Mouse (Mus musculus): ENCODE measurements around the gene Mrto4. TPM values are rescaled to one million over a fixed set of nuclear protein-coding genes. Genes with fewer than 3 reads are reported as not detected.

The Mrto4 gene
- polyA plus RNA-seq, 2 experiments, result 66.7 to 106 TPM

- 85% methylated on average over 7 of the region's 7 CpGs for WGBS
- TF ChIP-seq POLR2A (IDR thresholded peaks at IDR 0.05; ENCODE audit: borderline replicate concordance, extremely low read depth, insufficient read depth, insufficient read length), result no peak
- Histone ChIP-seq H3K9me3 (ENCODE audit: control insufficient read depth, low read length) (no peaks in the 10 kb centered on the region), H3K36me3 (ENCODE audit: control insufficient read depth, insufficient read depth, low read length) (peaks cover 4% of the 10 kb centered on the region; the same call in 1 of the 2 replicates), H3K27me3 (ENCODE audit: control insufficient read depth, insufficient read depth, low read length) (no peaks in the 10 kb centered on the region), H3K27ac (replicated peaks; ENCODE audit: low read depth, low read length) (no peak overlapping the region), H3K4me1 (ENCODE audit: control insufficient read depth, insufficient read depth, low read length) (peaks cover 10% of the 10 kb centered on the region), H3K4me3 (replicated peaks; ENCODE audit: low read length) (no peak overlapping the region), H3K4me2 (replicated peaks; ENCODE audit: low read depth, low read length, severe bottlenecking) (no peak overlapping the region), H3K9ac (ENCODE audit: low read depth, low read length, severe bottlenecking) (peak overlapping the region; percentile 37)
- no peak for DNase-seq (ENCODE audit: low spot score)
- no peak for ATAC-seq (ENCODE audit: low FRiP score, low read depth)
These were observed 29.9 kb upstream of the Mrto4 start for GRCm38 (mm10) chr4:139382231-139382630.

DNA sequence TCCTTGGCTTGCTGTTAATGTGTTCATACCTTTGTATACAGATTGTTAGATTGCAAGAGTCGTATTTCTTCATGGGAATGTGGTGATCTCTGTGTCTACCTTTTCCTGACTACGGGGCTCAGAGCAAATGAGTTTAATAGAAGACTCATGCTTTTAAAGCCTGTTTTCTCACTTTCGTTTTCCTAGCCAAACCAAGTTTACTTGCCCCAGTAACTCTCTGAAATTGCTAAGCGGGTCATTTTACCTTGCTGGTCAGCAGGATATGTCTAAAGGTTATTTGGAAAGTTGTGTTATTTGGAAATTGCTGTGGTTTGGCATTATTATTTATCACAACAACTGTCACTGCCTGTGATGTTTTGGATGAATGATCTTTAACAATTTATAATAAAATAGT lies 29.1 kb upstream of the Mrto4 start:
- Histone ChIP-seq H3K9ac (ENCODE audit: low read depth, low read length, severe bottlenecking) (peak overlapping the region; percentile 86), H3K27me3 (ENCODE audit: control insufficient read depth, insufficient read depth, low read length) (no peaks in the 10 kb centered on the region), H3K27ac (replicated peaks; ENCODE audit: low read depth, low read length) (no peak overlapping the region), H3K9me3 (ENCODE audit: control insufficient read depth, low read length) (no peaks in the 10 kb centered on the region), H3K4me3 (replicated peaks; ENCODE audit: low read length) (peak overlapping the region; percentile 90), H3K4me1 (ENCODE audit: control insufficient read depth, insufficient read depth, low read length) (peaks cover 10% of the 10 kb centered on the region), H3K4me2 (replicated peaks; ENCODE audit: low read depth, low read length, severe bottlenecking) (peak overlapping the region; percentile 86), H3K36me3 (ENCODE audit: control insufficient read depth, insufficient read depth, low read length) (peaks cover 12% of the 10 kb centered on the region; the same call in 1 of the 2 replicates)
- DNase-seq (ENCODE audit: low spot score), result no peak
- no peak for ATAC-seq (ENCODE audit: low FRiP score, low read depth)
- TF ChIP-seq POLR2A (IDR thresholded peaks at IDR 0.05; ENCODE audit: borderline replicate concordance, extremely low read depth, insufficient read depth, insufficient read length), result no peak
- WGBS, result 46% methylated on average over 4 of the region's 4 CpGs

- Histone ChIP-seq H3K9me3 (ENCODE audit: control insufficient read depth, low read length) (no peaks in the 10 kb centered on the region), H3K4me1 (ENCODE audit: control insufficient read depth, insufficient read depth, low read length) (peaks cover 10% of the 10 kb centered on the region), H3K4me2 (replicated peaks; ENCODE audit: low read depth, low read length, severe bottlenecking) (peak overlapping the region; percentile 86), H3K27ac (replicated peaks; ENCODE audit: low read depth, low read length) (peak overlapping the region; percentile 81), H3K9ac (ENCODE audit: low read depth, low read length, severe bottlenecking) (peak overlapping the region; percentile 86), H3K4me3 (replicated peaks; ENCODE audit: low read length) (peak overlapping the region; percentile 90), H3K27me3 (ENCODE audit: control insufficient read depth, insufficient read depth, low read length) (no peaks in the 10 kb centered on the region), H3K36me3 (ENCODE audit: control insufficient read depth, insufficient read depth, low read length) (peaks cover 17% of the 10 kb centered on the region)
- TF ChIP-seq POLR2A (IDR thresholded peaks at IDR 0.05; ENCODE audit: borderline replicate concordance, extremely low read depth, insufficient read depth, insufficient read length), result 0 out of 2 replicates have a peak, but pooled peaks have one; percentile 5
- peak; percentile 34; the same call in 1 of the 2 replicates for ATAC-seq (ENCODE audit: low FRiP score, low read depth)
- WGBS, result 3% methylated on average over 29 of the region's 44 CpGs
- no peak for DNase-seq (ENCODE audit: low spot score)
These were observed 28.5 kb upstream of the Mrto4 start for GRCm38 (mm10) chr4:139380775-139381451.

GRCm38 (mm10) chr4:139380207-139380748 lies 27.9 kb upstream of the Mrto4 start:
- Histone ChIP-seq H3K4me2 (replicated peaks; ENCODE audit: low read depth, low read length, severe bottlenecking) (peak overlapping the region; percentile 86), H3K9ac (ENCODE audit: low read depth, low read length, severe bottlenecking) (peak overlapping the region; percentile 86), H3K27ac (replicated peaks; ENCODE audit: low read depth, low read length) (peak overlapping the region; percentile 86), H3K4me1 (ENCODE audit: control insufficient read depth, insufficient read depth, low read length) (peaks cover 10% of the 10 kb centered on the region), H3K36me3 (ENCODE audit: control insufficient read depth, insufficient read depth, low read length) (peaks cover 23% of the 10 kb centered on the region), H3K4me3 (replicated peaks; ENCODE audit: low read length) (peak overlapping the region; percentile 90), H3K9me3 (ENCODE audit: control insufficient read depth, low read length) (no peaks in the 10 kb centered on the region), H3K27me3 (ENCODE audit: control insufficient read depth, insufficient read depth, low read length) (no peaks in the 10 kb centered on the region)
- DNase-seq (ENCODE audit: low spot score) (peak; percentile 99), ATAC-seq (ENCODE audit: low FRiP score, low read depth) (peak; percentile 96)
- TF ChIP-seq POLR2A (IDR thresholded peaks at IDR 0.05; ENCODE audit: borderline replicate concordance, extremely low read depth, insufficient read depth, insufficient read length), result peak; percentile 59; the same call in 1 of the 2 replicates
- under 1% methylated on average over 39 of the region's 54 CpGs for WGBS

- ATAC-seq (ENCODE audit: low FRiP score, low read depth) (no peak), DNase-seq (ENCODE audit: low spot score) (no peak)
- Histone ChIP-seq H3K27me3 (ENCODE audit: control insufficient read depth, insufficient read depth, low read length) (no peaks in the 10 kb centered on the region), H3K36me3 (ENCODE audit: control insufficient read depth, insufficient read depth, low read length) (peaks cover 29% of the 10 kb centered on the region), H3K9ac (ENCODE audit: low read depth, low read length, severe bottlenecking) (peak overlapping the region; percentile 86), H3K4me3 (replicated peaks; ENCODE audit: low read length) (peak overlapping the region; percentile 90), H3K9me3 (ENCODE audit: control insufficient read depth, low read length) (no peaks in the 10 kb centered on the region), H3K4me2 (replicated peaks; ENCODE audit: low read depth, low read length, severe bottlenecking) (peak overlapping the region; percentile 84), H3K4me1 (ENCODE audit: control insufficient read depth, insufficient read depth, low read length) (peaks cover 10% of the 10 kb centered on the region), H3K27ac (replicated peaks; ENCODE audit: low read depth, low read length) (peak overlapping the region; percentile 86)
- TF ChIP-seq POLR2A (IDR thresholded peaks at IDR 0.05; ENCODE audit: borderline replicate concordance, extremely low read depth, insufficient read depth, insufficient read length), result no peak
- WGBS, result 12% methylated on average over 8 of the region's 8 CpGs
These were observed 27.3 kb upstream of the Mrto4 start for GRCm38 (mm10) chr4:139379719-139380118.
